7 mouse cellular contexts compared by ENCODE assay signal in genomic region chr14:17173218-17173617, GRCm38 (mm10).
DNase-seq lines count a peak whose midpoint lies in the region; ATAC-seq and TF ChIP-seq lines count a peak whose summit lies in the region.

No protein-coding gene starts in this region.

- H3K4me3 ChIP-seq in testis, adult 2 months (ENCODE audit: control insufficient read depth, low read depth, low read length) = peak overlapping the region; percentile 80
- H3K4me3 ChIP-seq in hindbrain, embryonic 14.5 days (replicated peaks; ENCODE audit: low read length) = peak overlapping the region; percentile 55

- H3K4me2 ChIP-seq in hindbrain, embryonic 14.5 days (replicated peaks) = peak overlapping the region; percentile 79

- no peaks in the 10 kb centered on the region for H3K9me3 ChIP-seq in hindbrain, embryonic 14.5 days (ENCODE audit: control insufficient read depth, low read length)

- no peak overlapping the region for H3K27ac ChIP-seq in testis, adult 2 months (ENCODE audit: control insufficient read depth, insufficient read depth, low read depth, low read length)
- H3K27ac ChIP-seq in hindbrain, embryonic 14.5 days = no peak overlapping the region

- no peaks in the 10 kb centered on the region for H3K36me3 ChIP-seq in testis, adult 2 months (ENCODE audit: control insufficient read depth, insufficient read depth, low read length)
- no peaks in the 10 kb centered on the region for H3K36me3 ChIP-seq in hindbrain, embryonic 14.5 days (replicated peaks; ENCODE audit: control insufficient read depth, insufficient read depth)

- TF ChIP-seq CTCF in testis, adult 2 months (IDR thresholded peaks at IDR 0.05; ENCODE audit: control insufficient read depth, insufficient read depth, insufficient replicate concordance, low read depth, low read length) = no peak

- peaks cover 8% of the 10 kb centered on the region for H3K4me1 ChIP-seq in testis, adult 2 months (ENCODE audit: control insufficient read depth, insufficient read depth, low read length)
- H3K4me1 ChIP-seq in hindbrain, embryonic 14.5 days (replicated peaks; ENCODE audit: control insufficient read depth, insufficient read depth, low read length) = peaks cover 13% of the 10 kb centered on the region; the same call in 1 of the 2 replicates

- WGBS in hindbrain, embryonic 14.5 days = 36% methylated on average over 7 of the region's 7 CpGs

- ATAC-seq in hindbrain, embryonic 14.5 days (ENCODE audit: low FRiP score) = peak; percentile 14; the same call in 1 of the 2 replicates

- TF ChIP-seq POLR2A in testis, adult 2 months (IDR thresholded peaks at IDR 0.05; ENCODE audit: control insufficient read depth, low read depth, low read length) = no peak

- H3K9ac ChIP-seq in hindbrain, embryonic 14.5 days = no peak overlapping the region

- no peak for DNase-seq in testis, postnatal 14 days (ENCODE audit: low spot score)
- no peak for DNase-seq in hindbrain, embryonic 14.5 days (ENCODE audit: low spot score)
- DNase-seq in lung, postnatal 10 days = peak; percentile 40
- DNase-seq in cerebellum, postnatal 14 days = no peak
- no peak for DNase-seq in spleen, postnatal 14 days (ENCODE audit: low spot score in 2 of 2)
- DNase-seq in left cerebral cortex, adult 9 months (ENCODE audit: low spot score in 2 of 2) = no peak

- no peaks in the 10 kb centered on the region for H3K27me3 ChIP-seq in testis, adult 2 months (ENCODE audit: control insufficient read depth, insufficient read depth, low read length)
- peaks cover 7% of the 10 kb centered on the region; the same call in 1 of the 2 replicates for H3K27me3 ChIP-seq in hindbrain, embryonic 14.5 days (ENCODE audit: control insufficient read depth, insufficient read depth, low read length)
